ENCODE assay signal across 20 mouse cellular contexts in genomic region chr9:103495391-103495790, GRCm38 (mm10). TPM values are rescaled to one million over a fixed set of nuclear protein-coding genes. Genes with fewer than 3 reads are reported as not detected.
DNase-seq lines count a peak whose midpoint lies in the region; ATAC-seq and TF ChIP-seq lines count a peak whose summit lies in the region.
"Had no signal": no experiment of that assay in that cellular context is flagged by ENCODE, and none has a peak within 500 bp of the region (broad histone marks: within the 10 kb centered on the region; RNA-seq: fewer than 3 reads in every experiment).

No protein-coding gene starts in this region.

- H3K27ac ChIP-seq in cerebellum, adult 2 months (ENCODE audit: insufficient read depth, low read length) = peak overlapping the region; percentile 86
- H3K27ac ChIP-seq in kidney, adult 2 months (ENCODE audit: insufficient read depth, low read depth, low read length) = no peak overlapping the region
- 0 out of 2 replicates have a peak overlapping the region, but pooled peaks have one; percentile 7 for H3K27ac ChIP-seq in limb, embryonic 12.5 days
- no peak overlapping the region for H3K27ac ChIP-seq in limb, embryonic 10.5 days
- H3K27ac ChIP-seq: embryonic facial prominence, embryonic 15.5 days; forebrain, embryonic 10.5 days; hindbrain, embryonic 13.5 days; hindbrain, postnatal 0 days had no signal

- no peak for TF ChIP-seq CTCF in cerebellum, adult 2 months (IDR thresholded peaks at IDR 0.05; ENCODE audit: borderline replicate concordance, insufficient read depth, low read depth, low read length)
- no peak for TF ChIP-seq CTCF in kidney, adult 2 months (conservative IDR thresholded peaks at IDR 0.05; ENCODE audit: insufficient read depth, insufficient read length, low read depth, low read length)

- no peak overlapping the region for H3K4me3 ChIP-seq in cerebellum, adult 2 months (replicated peaks; ENCODE audit: insufficient read depth, low read depth, low read length)
- H3K4me3 ChIP-seq in kidney, adult 2 months (ENCODE audit: insufficient read depth, low read depth, low read length) = no peak overlapping the region
- H3K4me3 ChIP-seq in limb, embryonic 12.5 days (replicated peaks) = no peak overlapping the region
- no peak overlapping the region for H3K4me3 ChIP-seq in limb, embryonic 10.5 days
- H3K4me3 ChIP-seq: embryonic facial prominence, embryonic 15.5 days; forebrain, embryonic 10.5 days; heart, embryonic 15.5 days; hindbrain, embryonic 13.5 days had no signal

- no peak for ATAC-seq in limb, embryonic 12.5 days (ENCODE audit: insufficient number of reproducible peaks, insufficient read depth, low FRiP score, low TSS enrichment, low read depth)

- no peaks in the 10 kb centered on the region for H3K36me3 ChIP-seq in kidney, adult 2 months (ENCODE audit: control insufficient read depth, insufficient read depth, low read length)
- H3K36me3 ChIP-seq in limb, embryonic 12.5 days = no peaks in the 10 kb centered on the region
- no peaks in the 10 kb centered on the region for H3K36me3 ChIP-seq in limb, embryonic 10.5 days
- H3K36me3 ChIP-seq: embryonic facial prominence, embryonic 15.5 days; heart, embryonic 15.5 days had no signal

- no peaks in the 10 kb centered on the region for H3K9me3 ChIP-seq in limb, embryonic 12.5 days
- H3K9me3 ChIP-seq in limb, embryonic 10.5 days (replicated peaks) = no peaks in the 10 kb centered on the region
- H3K9me3 ChIP-seq: embryonic facial prominence, embryonic 15.5 days; forebrain, embryonic 10.5 days; heart, embryonic 15.5 days; hindbrain, embryonic 13.5 days had no signal

- DNase-seq in cerebellum, adult 2 months = no peak
- no peak for DNase-seq in cerebellum, postnatal 25 days
- peak; percentile 56 for DNase-seq in kidney, adult 2 months
- no peak for DNase-seq in kidney, postnatal 25 days
- no peak for DNase-seq in limb, embryonic 10.5 days (ENCODE audit: low spot score)
- DNase-seq in layer of hippocampus, adult 9-11 months = no peak
- DNase-seq: adrenal gland, adult 2 months; adrenal gland, postnatal 25 days; cerebellum, postnatal 10 days; embryo, embryonic 11 days; gastrocnemius, postnatal 36 days; heart, adult 18-20 months; heart, postnatal 14 days had no signal

- H3K4me2 ChIP-seq in limb, embryonic 12.5 days = no peak overlapping the region
- H3K4me2 ChIP-seq: embryonic facial prominence, embryonic 15.5 days; heart, embryonic 11.5 days; hindbrain, embryonic 13.5 days had no signal

- H3K9ac ChIP-seq in limb, embryonic 12.5 days (replicated peaks) = no peak overlapping the region
- H3K9ac ChIP-seq: embryonic facial prominence, embryonic 15.5 days; heart, embryonic 15.5 days; hindbrain, embryonic 13.5 days had no signal

- 85% methylated on average over 11 of the region's 11 CpGs for WGBS in cerebellum, adult 2 months
- 38% methylated on average over 11 of the region's 11 CpGs for WGBS in kidney, adult 2 months
- 76% methylated on average over 11 of the region's 11 CpGs for WGBS in limb, embryonic 12.5 days
- 86% methylated on average over 11 of the region's 11 CpGs for WGBS in limb, embryonic 10.5 days

- no peak for TF ChIP-seq POLR2A in cerebellum, adult 2 months (IDR thresholded peaks at IDR 0.05; ENCODE audit: borderline replicate concordance, insufficient read depth, low read length)
- TF ChIP-seq POLR2A in kidney, adult 2 months (IDR thresholded peaks at IDR 0.05; ENCODE audit: low read depth, low read length) = no peak

- H3K27me3 ChIP-seq in cerebellum, adult 2 months (ENCODE audit: control insufficient read depth, insufficient read depth, low read length) = no peaks in the 10 kb centered on the region
- no peaks in the 10 kb centered on the region for H3K27me3 ChIP-seq in kidney, adult 2 months (replicated peaks; ENCODE audit: control insufficient read depth, insufficient read depth, low read length)
- H3K27me3 ChIP-seq in limb, embryonic 12.5 days = 0 out of 2 replicates have a peak, but pooled peaks cover 14% of the 10 kb centered on the region
- peaks cover 15% of the 10 kb centered on the region; the same call in 1 of the 2 replicates for H3K27me3 ChIP-seq in limb, embryonic 10.5 days (ENCODE audit: low read depth, poor library complexity, severe bottlenecking)
- H3K27me3 ChIP-seq: embryonic facial prominence, embryonic 15.5 days; heart, embryonic 15.5 days had no signal

- peaks cover 37% of the 10 kb centered on the region for H3K4me1 ChIP-seq in cerebellum, adult 2 months (ENCODE audit: control insufficient read depth, insufficient read depth, low read length)
- peaks cover 6% of the 10 kb centered on the region; the same call in 1 of the 2 replicates for H3K4me1 ChIP-seq in kidney, adult 2 months (ENCODE audit: control insufficient read depth, insufficient read depth, low read length)
- peaks cover 13% of the 10 kb centered on the region for H3K4me1 ChIP-seq in limb, embryonic 12.5 days (replicated peaks)
- peaks cover 25% of the 10 kb centered on the region for H3K4me1 ChIP-seq in limb, embryonic 10.5 days

RNA-seq across cellular contexts. Expression of gene Bfsp2, which starts 15.2 kb away (rescaled TPM):
- polyA plus RNA-seq in cerebellum, adult 2 months (2012; rRNA removed) = 7.6 and 9.2 TPM in 2 replicates
- polyA plus RNA-seq in kidney, adult 2 months (2012; rRNA removed) = 0.14 and 0.56 TPM in 2 replicates
- 1.2 and 1.5 TPM in 2 replicates for polyA plus RNA-seq in limb, embryonic 12.5 days (2016; fragmentation: Nextera tagmentation; extraction: Ambion mirVana)
- 0.23 and 1.0 TPM in 2 replicates for polyA plus RNA-seq in limb, embryonic 10.5 days (2016; fragmentation: Nextera tagmentation; extraction: Ambion mirVana)
- polyA plus RNA-seq: adrenal gland, adult 2 months had no signal

Comparison
In these comparisons a context has a peak if more than half of its experiments do, and no peak if none do; other contexts are left out.
1. H3K27ac ChIP-seq: peak in cerebellum, adult 2 months (single experiment) and limb, embryonic 12.5 days (single experiment); none in kidney, adult 2 months (single experiment) and limb, embryonic 10.5 days (single experiment).